Mouse (Mus musculus) cerebellum, adult 18-20 months (tissue): ENCODE data around the gene Pole4.

ENCODE experiments used
- DNase-seq, 2 experiments: peaks; one replicate each; pipeline ENCODE4 v3.0.0; 2021

Gene Pole4

GRCm38 (mm10) chr6:82609339-82609926 is 95.7 kb downstream of the Pole4 start:
- no peak for DNase-seq

DNA sequence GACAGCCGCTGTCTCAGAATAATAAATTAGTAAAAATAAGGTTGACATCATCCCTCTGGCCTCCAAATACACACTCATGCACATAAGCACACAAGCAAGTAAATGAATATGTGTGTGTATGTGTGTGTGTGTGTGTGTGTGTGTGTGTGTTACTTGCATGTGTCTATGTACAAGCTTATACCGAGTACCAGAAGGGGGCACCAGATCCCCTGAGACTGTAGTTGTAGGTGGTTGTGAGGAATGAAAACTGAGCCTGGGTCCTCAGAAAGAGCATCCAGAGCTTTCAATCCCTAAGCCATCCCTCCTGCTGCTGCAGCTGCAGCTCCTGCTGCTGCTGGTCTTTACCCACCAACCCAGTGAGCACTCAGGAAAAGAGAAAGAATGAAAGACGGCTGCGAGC is 96.4 kb downstream of the Pole4 start:
- DNase-seq, result no peak

- DNase-seq, result no peak
These were observed 100.4 kb downstream of the Pole4 start for GRCm38 (mm10) chr6:82604791-82605190.

- peak; percentile 18 to 33 for DNase-seq
These were observed 101.5 kb downstream of the Pole4 start for GRCm38 (mm10) chr6:82603665-82604064.

DNA sequence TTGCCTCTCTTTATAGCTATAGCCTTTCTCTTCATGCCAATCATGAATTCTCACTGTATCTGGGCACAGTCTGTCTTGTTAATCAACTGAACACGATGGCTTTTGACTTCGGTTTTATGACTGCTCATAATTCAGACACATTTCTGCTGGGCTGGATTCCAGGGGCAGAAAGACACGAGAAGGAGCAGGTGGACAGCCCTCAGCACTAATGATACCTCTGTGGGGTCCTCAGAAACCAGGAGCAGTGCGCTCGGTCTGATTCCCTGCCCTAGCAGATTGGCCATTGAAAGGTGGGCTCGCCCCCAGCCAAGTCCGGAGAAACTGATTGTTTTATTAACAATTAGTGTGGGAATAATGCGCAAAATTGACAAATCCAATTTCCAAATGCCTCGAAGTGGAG is 101.9 kb downstream of the Pole4 start:
- no peak for DNase-seq

DNA sequence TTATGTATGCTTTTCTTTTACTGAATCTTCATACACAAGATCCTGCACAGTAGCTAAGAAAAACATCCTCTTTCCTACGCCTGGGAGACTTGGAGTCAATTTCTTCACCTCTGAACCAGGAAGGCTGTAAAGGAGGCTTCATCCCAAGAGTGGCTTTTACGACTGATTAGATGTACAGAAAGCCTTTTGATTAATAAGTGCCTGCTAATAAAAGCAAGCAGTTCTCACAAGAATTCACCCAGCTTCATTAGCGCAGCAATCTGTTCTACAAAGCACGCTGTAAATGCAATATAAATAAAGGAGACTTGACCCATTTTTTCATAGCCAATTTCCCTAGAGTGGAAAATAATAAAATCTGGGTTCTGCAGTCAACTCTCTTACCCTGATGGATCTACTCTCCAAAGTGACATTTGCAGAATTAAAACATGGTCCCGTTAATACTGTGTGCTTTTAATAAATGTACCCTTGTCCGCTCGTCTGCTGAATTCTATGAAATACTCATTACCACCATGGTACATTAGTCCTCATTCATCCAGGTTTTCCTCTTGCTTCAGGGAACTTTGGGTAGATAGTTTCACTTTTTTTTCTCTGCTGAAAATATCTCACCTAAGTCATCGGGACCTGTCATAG is 109.6 kb downstream of the Pole4 start:
- no peak for DNase-seq

DNA sequence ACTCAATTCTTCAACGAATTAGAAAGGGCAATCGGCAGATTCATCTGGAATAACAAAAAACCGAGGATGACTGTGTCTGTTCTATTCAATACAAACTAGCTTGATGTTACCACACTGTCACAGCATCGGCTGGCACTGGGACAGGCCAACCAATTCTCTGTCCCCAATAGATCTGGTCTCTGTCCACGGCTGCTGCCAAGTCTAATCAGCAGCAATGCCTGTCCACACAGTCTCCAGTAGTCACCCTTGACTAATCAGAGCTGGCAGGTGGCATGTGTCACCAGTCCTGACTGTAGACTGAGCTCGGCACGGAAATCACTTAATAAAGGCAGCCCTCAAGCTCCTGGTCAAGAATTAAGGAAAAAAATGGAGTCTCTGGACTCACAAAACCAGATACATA is 115.8 kb downstream of the Pole4 start:
- DNase-seq, result peak in 1 of 2 experiments; percentile 2

DNA sequence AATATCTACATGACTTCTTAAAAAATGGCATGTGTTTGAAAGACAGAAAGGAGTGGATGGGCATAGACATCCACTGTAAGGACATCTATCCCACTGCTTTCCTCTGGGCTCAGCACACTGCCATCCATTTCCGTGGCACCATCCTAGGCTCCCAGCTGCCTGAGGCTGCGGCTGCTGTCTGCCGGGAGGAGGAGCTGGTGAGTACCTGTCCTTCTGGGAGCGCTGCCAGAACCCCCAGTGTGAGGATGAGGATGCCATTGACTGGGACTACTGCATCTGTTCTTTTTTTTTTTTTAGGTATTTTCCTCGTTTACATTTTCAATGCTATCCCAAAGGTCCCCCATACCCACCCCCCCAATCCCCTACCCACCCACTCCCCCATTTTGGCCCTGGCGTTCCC is 119.8 kb downstream of the Pole4 start:
- DNase-seq, result no peak

DNA sequence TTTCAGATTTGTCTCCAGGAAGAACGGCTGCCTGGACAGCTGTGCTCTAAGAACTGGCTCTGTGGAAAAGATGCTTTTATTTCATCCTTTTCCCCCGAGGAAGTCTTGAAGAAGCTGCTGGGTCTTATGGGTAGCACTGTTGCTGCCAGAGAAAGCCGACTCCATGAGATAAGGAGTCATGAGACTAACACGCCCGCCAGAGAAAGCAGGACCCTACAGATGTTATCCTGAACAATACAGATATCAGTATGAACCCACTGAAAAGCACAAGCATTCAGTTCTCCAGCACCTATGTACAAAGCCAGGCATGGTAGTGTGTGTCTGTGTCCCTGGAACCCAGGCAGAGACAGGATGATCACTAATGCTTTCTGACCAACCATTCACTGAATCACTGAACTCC is 129.7 kb downstream of the Pole4 start:
- no peak for DNase-seq
